Mouse (Mus musculus) gastrocnemius, adult 18-20 months (tissue): Measurements from ENCODE around the gene Dctn5. TPM values are rescaled to one million over a fixed set of nuclear protein-coding genes. Genes with fewer than 3 reads are reported as not detected.
A peak's percentile ranks its signal among the peaks of the same experiment; 100 is the strongest.

Experiments used
- DNase-seq: peaks from one replicate; pipeline ENCODE4 v3.0.0; 2021; ENCODE audit warnings: low spot score
- total RNA-seq, 2 experiments: library from RNA; stranded (reverse); gene quantifications; 2 replicates each; pipeline ENCODE4 v1.2.3; 2021

Dctn5 gene
- total RNA-seq, 2 experiments from 2014 or later, result 16.2 to 16.3 TPM

GRCm38 (mm10) chr7:122158915-122159902 lies 26.4 kb downstream of the Dctn5 start, which contains the start of gene Plk1:
Gene Plk1, plus strand, starts transcription at chr7:122159439.
- peak; percentile 48 for DNase-seq

DNA sequence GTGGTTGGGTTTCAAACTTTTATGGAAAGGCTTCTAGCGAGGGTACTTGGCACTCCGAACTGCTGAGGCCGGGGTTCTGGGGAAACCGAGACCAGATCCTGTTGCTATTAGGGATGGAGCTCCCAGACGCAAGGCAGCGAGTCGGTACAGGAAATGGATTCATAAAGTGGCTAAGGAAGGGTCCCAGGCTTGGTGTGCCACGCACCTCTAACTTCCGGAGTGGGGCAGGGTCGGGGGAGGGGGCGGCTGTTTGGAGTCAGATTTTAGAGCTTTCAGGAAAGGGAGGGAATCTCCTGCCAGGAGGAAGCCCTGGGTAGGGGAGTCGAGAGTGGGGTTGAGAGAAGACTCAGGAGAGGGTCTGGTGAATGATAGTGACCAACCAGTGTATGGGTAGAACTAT lies 27.2 kb downstream of the Dctn5 start:
- DNase-seq, result no peak

DNA sequence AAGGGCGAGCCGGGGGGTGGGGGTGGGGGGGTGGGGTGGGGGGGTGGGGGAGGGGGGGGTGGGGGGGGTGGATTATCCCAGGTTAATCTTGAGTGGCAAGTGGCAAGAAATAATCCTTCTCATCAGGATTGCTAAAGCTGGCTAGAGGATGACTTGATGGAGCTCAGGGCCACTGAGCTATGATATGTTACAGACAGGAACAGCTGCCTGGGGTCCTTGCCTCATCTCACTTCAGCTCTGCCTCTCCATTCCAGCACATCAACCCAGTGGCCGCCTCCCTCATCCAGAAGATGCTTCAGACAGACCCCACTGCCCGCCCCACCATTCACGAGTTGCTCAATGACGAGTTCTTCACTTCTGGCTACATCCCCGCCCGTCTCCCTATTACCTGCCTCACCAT lies 30.9 kb downstream of the Dctn5 start:
- DNase-seq, result no peak

- DNase-seq, result no peak
Observed at GRCm38 (mm10) chr7:122167203-122167602, 34.4 kb downstream of the Dctn5 start.

DNA sequence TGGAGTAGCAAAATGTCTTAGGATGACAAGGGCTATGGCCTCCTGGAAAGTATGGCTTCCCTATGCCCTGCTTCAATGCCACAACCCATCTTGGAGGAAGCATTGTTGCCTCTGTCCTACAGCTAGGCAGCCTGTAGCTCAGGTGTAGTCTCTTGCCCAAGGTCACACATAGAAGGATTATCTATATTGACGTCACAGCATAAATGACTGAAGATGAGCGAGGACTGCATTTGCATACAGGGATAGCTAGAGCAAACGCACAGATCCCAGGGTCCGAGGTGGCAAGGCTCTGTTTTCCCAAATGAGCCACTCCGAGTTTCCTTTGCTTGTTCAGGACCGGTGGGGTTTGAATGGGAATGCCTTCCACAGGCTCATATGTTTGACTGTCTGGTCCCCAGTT lies 37.9 kb downstream of the Dctn5 start:
- DNase-seq, result no peak

GRCm38 (mm10) chr7:122171613-122172012 lies 38.8 kb downstream of the Dctn5 start:
- DNase-seq, result no peak

GRCm38 (mm10) chr7:122180720-122181119 lies 47.9 kb downstream of the Dctn5 start:
- DNase-seq, result no peak

- no peak for DNase-seq
Observed at GRCm38 (mm10) chr7:122184569-122184968, 51.7 kb downstream of the Dctn5 start.

DNA sequence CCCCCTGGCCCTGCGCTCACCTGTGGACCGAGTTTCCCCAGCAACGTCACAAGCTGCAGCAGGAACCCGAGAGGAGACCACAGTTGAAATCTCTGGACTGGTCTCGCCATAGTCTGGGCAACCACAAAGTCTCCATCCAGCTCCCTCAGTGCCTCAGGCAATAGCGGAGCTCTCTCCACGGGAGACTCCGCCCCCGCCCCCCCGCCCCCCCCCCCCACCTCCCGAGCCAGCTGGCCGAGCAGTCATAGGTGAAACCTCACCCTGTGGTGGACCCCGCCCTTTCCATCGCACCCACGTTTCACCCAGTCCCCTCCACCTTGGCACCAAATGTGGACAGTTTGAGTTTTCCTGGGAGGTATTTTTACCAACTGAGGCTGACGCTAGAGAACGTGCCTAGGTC lies 53.2 kb downstream of the Dctn5 start, which contains the start of gene Ern2:
TSS of gene Ern2 (minus strand) at position 165 of the 400 bp plus-strand sequence.
- no peak for DNase-seq

DNA sequence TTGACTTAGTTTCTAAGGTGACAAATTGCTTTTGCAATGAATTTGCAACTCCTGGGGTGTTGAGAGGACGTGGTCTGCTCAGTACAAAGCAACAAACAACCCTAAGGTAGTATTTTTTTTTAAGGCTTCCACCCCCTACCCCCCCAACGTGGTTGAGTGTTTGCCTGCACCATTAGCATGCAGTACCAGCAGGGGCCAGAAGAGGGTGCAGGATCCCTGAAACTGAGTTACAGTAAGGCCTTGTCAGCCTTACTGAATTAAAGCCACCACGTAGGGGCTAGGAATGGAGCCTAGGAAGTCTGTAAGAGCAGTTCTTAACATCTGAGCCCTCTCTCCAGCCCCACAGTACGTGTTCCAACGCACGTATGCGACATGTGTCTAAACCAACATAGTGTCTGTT lies 56.6 kb downstream of the Dctn5 start:
- peak; percentile 26 for DNase-seq

- DNase-seq, result no peak
Observed at GRCm38 (mm10) chr7:122191097-122191496, 58.3 kb downstream of the Dctn5 start.

DNA sequence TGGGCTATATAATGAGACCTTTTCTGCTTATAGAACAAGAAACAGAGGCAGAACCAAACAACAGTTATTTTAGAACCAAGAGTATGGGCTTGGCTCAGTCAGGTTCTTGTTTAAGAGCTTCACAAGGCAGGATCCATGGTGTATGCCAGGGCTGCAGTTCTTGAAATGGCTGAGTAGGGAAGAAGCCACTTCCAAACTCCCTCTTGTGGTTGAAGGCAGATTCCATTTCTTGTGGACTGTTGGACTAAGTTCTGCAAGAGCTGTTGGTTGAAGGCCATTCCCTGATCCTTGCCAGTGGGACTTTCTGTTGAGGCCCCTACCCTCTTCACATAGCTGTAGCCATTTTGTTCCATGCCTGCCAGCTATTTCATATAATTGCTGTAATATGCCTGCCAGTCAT lies 61.1 kb downstream of the Dctn5 start:
- no peak for DNase-seq

- no peak for DNase-seq
Observed at GRCm38 (mm10) chr7:122196771-122197170, 63.9 kb downstream of the Dctn5 start.

DNA sequence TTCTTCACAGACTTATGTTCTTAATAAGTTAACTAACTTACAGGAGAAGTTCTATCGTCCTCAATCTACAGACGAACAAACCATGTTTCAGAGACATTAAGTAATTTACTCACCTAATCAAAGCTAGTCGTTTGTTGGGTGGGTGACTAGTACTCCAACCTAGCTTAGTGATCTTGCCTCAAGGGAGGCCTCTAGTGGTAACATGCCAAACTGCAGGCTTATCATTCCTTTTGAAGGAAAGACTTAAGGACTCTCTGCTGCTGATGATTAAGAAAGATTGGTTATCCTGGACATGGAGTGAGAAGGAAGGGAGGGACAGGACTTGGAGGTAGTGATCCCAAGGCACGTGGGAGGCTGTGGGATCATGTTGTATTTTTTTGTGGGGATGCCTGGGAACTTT lies 64.5 kb downstream of the Dctn5 start:
- DNase-seq, result peak; percentile 49

Other genes with a start within 250 kb of the Dctn5 start
- 10 to 100 TPM; 11.6 TPM for gene Cog7, start 151.3 kb upstream of the Dctn5 start, total RNA-seq
- gene Gga2, start 111.8 kb upstream of the Dctn5 start, total RNA-seq, result 10 to 100 TPM; 11.8 to 14.8 TPM
- 10 to 100 TPM; 19.2 to 24.7 TPM for gene Ubfd1, start 65.9 kb upstream of the Dctn5 start, total RNA-seq
- 1 to 10 TPM; 5.9 to 7.3 TPM for gene Ears2, start 65.8 kb upstream of the Dctn5 start, total RNA-seq
- 100 to 1,000 TPM; 632 to 667 TPM for gene Ndufab1, start 31.2 kb upstream of the Dctn5 start, total RNA-seq
- gene Palb2, start 56 bp upstream of the Dctn5 start, total RNA-seq, result under 1 TPM; 0.43 to 0.71 TPM
- gene Plk1, start 26.4 kb downstream of the Dctn5 start, total RNA-seq, result under 1 TPM; 0.09 to 0.21 TPM
- not detected for gene Ern2, start 53.2 kb downstream of the Dctn5 start, total RNA-seq
- 1 to 10 TPM; 4.3 to 5.3 TPM for gene Chp2, start 86.5 kb downstream of the Dctn5 start, total RNA-seq
- under 1 TPM; 0.73 to 0.85 TPM for gene Prkcb, start 155.7 kb downstream of the Dctn5 start, total RNA-seq